Mouse (Mus musculus): ENCODE data around the gene Tmem95.
"Not testable (repeated sequence)": the region's sequence is repeated elsewhere in the genome, so short reads cannot be mapped to it uniquely, and the experiment has no call there.

Gene Tmem95

GRCm38 (mm10) chr11:69877878-69878277 is at the start of gene Tmem95:
TSS of gene Tmem95 (minus strand) at chr11:69878018.
- no peak for DNase-seq (ENCODE audit: low read depth in 1 of 2, low spot score in 2 of 2)

- DNase-seq (ENCODE audit: low read depth in 1 of 2, low spot score in 2 of 2), result no peak
Observed at GRCm38 (mm10) chr11:69927501-69927900, 49.7 kb upstream of the Tmem95 start.

GRCm38 (mm10) chr11:69922796-69923195 is 45.0 kb upstream of the Tmem95 start:
- no peak for DNase-seq (ENCODE audit: low read depth in 1 of 2, low spot score in 2 of 2)

- DNase-seq (ENCODE audit: low read depth in 1 of 2, low spot score in 2 of 2), result no peak
Observed at GRCm38 (mm10) chr11:69922012-69922756, 44.4 kb upstream of the Tmem95 start.

- peak; percentile 100 for DNase-seq (ENCODE audit: low read depth in 1 of 2, low spot score in 2 of 2)
Observed at GRCm38 (mm10) chr11:69921114-69922011, 43.5 kb upstream of the Tmem95 start, which contains the start of gene Eif5a. TSS of gene Eif5a (minus strand) at chr11:69921958.

- no peak for DNase-seq (ENCODE audit: low read depth in 1 of 2, low spot score in 2 of 2)
Observed at GRCm38 (mm10) chr11:69920266-69921031, 42.6 kb upstream of the Tmem95 start.

- peak; percentile 65 to 75 for DNase-seq (ENCODE audit: low read depth in 1 of 2, low spot score in 2 of 2)
Observed at GRCm38 (mm10) chr11:69919661-69920265, 41.9 kb upstream of the Tmem95 start.

GRCm38 (mm10) chr11:69919053-69919452 is 41.2 kb upstream of the Tmem95 start:
- no peak for DNase-seq (ENCODE audit: low read depth in 1 of 2, low spot score in 2 of 2)

- no peak for DNase-seq (ENCODE audit: low read depth in 1 of 2, low spot score in 2 of 2)
Observed at GRCm38 (mm10) chr11:69918118-69918517, 40.3 kb upstream of the Tmem95 start.

- no peak for DNase-seq (ENCODE audit: low read depth in 1 of 2, low spot score in 2 of 2)
Observed at GRCm38 (mm10) chr11:69917379-69917948, 39.6 kb upstream of the Tmem95 start.

- DNase-seq (ENCODE audit: low read depth in 1 of 2, low spot score in 2 of 2), result not testable (repeated sequence)
Observed at GRCm38 (mm10) chr11:69916652-69917378, 39.0 kb upstream of the Tmem95 start.

GRCm38 (mm10) chr11:69915667-69916627 is 38.1 kb upstream of the Tmem95 start:
- DNase-seq (ENCODE audit: low read depth in 1 of 2, low spot score in 2 of 2), result no peak

- no peak for DNase-seq (ENCODE audit: low read depth in 1 of 2, low spot score in 2 of 2)
Observed at GRCm38 (mm10) chr11:69914917-69915430, 37.2 kb upstream of the Tmem95 start.

GRCm38 (mm10) chr11:69914372-69914764 is 36.5 kb upstream of the Tmem95 start:
- DNase-seq (ENCODE audit: low read depth in 1 of 2, low spot score in 2 of 2), result no peak

- peak in 1 of 2 experiments; percentile 83 for DNase-seq (ENCODE audit: low read depth in 1 of 2, low spot score in 2 of 2)
Observed at GRCm38 (mm10) chr11:69913554-69914371, 35.9 kb upstream of the Tmem95 start, which contains the start of gene Gps2. TSS of gene Gps2 (plus strand) at chr11:69913888.

- DNase-seq (ENCODE audit: low read depth in 1 of 2, low spot score in 2 of 2), result no peak
Observed at GRCm38 (mm10) chr11:69912716-69913530, 35.1 kb upstream of the Tmem95 start.

GRCm38 (mm10) chr11:69911701-69912100 is 33.9 kb upstream of the Tmem95 start:
- DNase-seq (ENCODE audit: low read depth in 1 of 2, low spot score in 2 of 2), result no peak

Measured in monocyte, adult 2 months (primary cell).